Mouse (Mus musculus) ovary, postnatal 36 days (tissue): ENCODE results near the gene Akt2.

Experiments used
- DNase-seq: peaks from one replicate; pipeline ENCODE4 v3.0.0; 2022; ENCODE audit warnings: low spot score, mixed read lengths

The Akt2 gene

GRCm38 (mm10) chr7:27591266-27592216 is at the start of gene Akt2:
Gene Akt2, plus strand, starts transcription at chr7:27591552.
- peak; percentile 85 for DNase-seq

- no peak for DNase-seq
These were observed 49.4 kb upstream of the Akt2 start for GRCm38 (mm10) chr7:27541922-27542321.

- DNase-seq: peak; percentile 84
These were observed 48.8 kb upstream of the Akt2 start for GRCm38 (mm10) chr7:27542392-27543033.

- no peak for DNase-seq
These were observed 48.3 kb upstream of the Akt2 start for GRCm38 (mm10) chr7:27543065-27543464.

GRCm38 (mm10) chr7:27543851-27544250 is 47.5 kb upstream of the Akt2 start:
- no peak for DNase-seq

GRCm38 (mm10) chr7:27544675-27545370 is 46.5 kb upstream of the Akt2 start:
- DNase-seq: no peak

GRCm38 (mm10) chr7:27549597-27549996 is 41.8 kb upstream of the Akt2 start:
- DNase-seq: no peak

GRCm38 (mm10) chr7:27552070-27552469 is 39.3 kb upstream of the Akt2 start:
- DNase-seq: no peak

GRCm38 (mm10) chr7:27552931-27553513 is 38.3 kb upstream of the Akt2 start, which contains the start of the genes Pld3 and 2310022A10Rik:
Gene Pld3, minus strand, starts transcription at chr7:27553218.
Gene 2310022A10Rik, plus strand, starts transcription at chr7:27553233.
- DNase-seq: peak; percentile 92

GRCm38 (mm10) chr7:27560291-27560887 is 31.0 kb upstream of the Akt2 start:
- no peak for DNase-seq

GRCm38 (mm10) chr7:27560978-27561377 is 30.4 kb upstream of the Akt2 start:
- no peak for DNase-seq

- no peak for DNase-seq
These were observed 21.6 kb upstream of the Akt2 start for GRCm38 (mm10) chr7:27569580-27570224.

GRCm38 (mm10) chr7:27572133-27572532 is 19.2 kb upstream of the Akt2 start:
- DNase-seq: no peak

GRCm38 (mm10) chr7:27574124-27574880 is 17.1 kb upstream of the Akt2 start:
- no peak for DNase-seq

- DNase-seq: peak; percentile 36
These were observed 14.4 kb upstream of the Akt2 start for GRCm38 (mm10) chr7:27576914-27577313.

- no peak for DNase-seq
These were observed 13.8 kb upstream of the Akt2 start for GRCm38 (mm10) chr7:27577589-27577988.

- DNase-seq: no peak
These were observed 12.9 kb upstream of the Akt2 start for GRCm38 (mm10) chr7:27578465-27578864.

- DNase-seq: no peak
These were observed 10.8 kb upstream of the Akt2 start for GRCm38 (mm10) chr7:27580380-27581174.

- no peak for DNase-seq
These were observed 4.5 kb upstream of the Akt2 start for GRCm38 (mm10) chr7:27586861-27587260.
